ENCODE assay signal across 8 mouse cellular contexts in genomic region chr9:99846820-99847219, GRCm38 (mm10). TPM values are rescaled to one million over a fixed set of nuclear protein-coding genes. Genes with fewer than 3 reads are reported as not detected.
A peak's percentile ranks its signal among the peaks of the same experiment; 100 is the strongest.
DNase-seq lines count a peak whose midpoint lies in the region; TF ChIP-seq lines count a peak whose summit lies in the region.
"Had no signal": no experiment of that assay in that cellular context is flagged by ENCODE, and none has a peak within 500 bp of the region (broad histone marks: within the 10 kb centered on the region; RNA-seq: fewer than 3 reads in every experiment).

No protein-coding gene starts in this region.

- no peak overlapping the region for H3K4me3 ChIP-seq in CH12.LX (replicated peaks in 1 of 3; ENCODE audit: low read depth in 2 of 3, low read length in 2 of 3, poor library complexity in 1 of 3)
- no peak overlapping the region for H3K4me3 ChIP-seq in lung, adult 2 months (replicated peaks; ENCODE audit: extremely low read depth, low read depth, low read length)
- H3K4me3 ChIP-seq: limb, embryonic 15.5 days had no signal

- peak; percentile 65 for TF ChIP-seq RAD21 in CH12.LX (IDR thresholded peaks at IDR 0.05; ENCODE audit: low read depth, low read length)

- H3K36me3 ChIP-seq in CH12.LX (replicated peaks in 1 of 2; ENCODE audit: control insufficient read depth in 1 of 2, insufficient read depth in 1 of 2, low read length in 1 of 2): no peaks in the 10 kb centered on the region
- H3K36me3 ChIP-seq: limb, embryonic 15.5 days had no signal

- under 1% methylated on average over 4 of the region's 4 CpGs for WGBS in lung, adult 2 months

- no peak for TF ChIP-seq POLR2A in CH12.LX (IDR thresholded peaks at IDR 0.05; ENCODE audit: low read depth, low read length)
- no peak for TF ChIP-seq POLR2A in lung, adult 2 months (IDR thresholded peaks at IDR 0.05; ENCODE audit: borderline replicate concordance, extremely low read depth, low read depth, low read length)

- H3K4me2 ChIP-seq in CH12.LX (ENCODE audit: insufficient read depth, low read depth, poor library complexity, severe bottlenecking): no peak overlapping the region
- H3K4me2 ChIP-seq: limb, embryonic 15.5 days had no signal

- dilution Hi-C loops in CH12.LX (cut with MboI; ENCODE audit: extremely low pct_ligation_motif_present, extremely low pct_unique_long_range_greater_than_20kb, low sequenced_read_pairs): no loop called here

- H3K9ac ChIP-seq in CH12.LX (ENCODE audit: insufficient read depth, low read depth): no peak overlapping the region
- H3K9ac ChIP-seq: limb, embryonic 15.5 days had no signal

- in situ Hi-C loops in CH12.LX (cut with MboI; ENCODE audit: low pct_ligation_motif_present, low pct_unique_long_range_greater_than_20kb, low sequenced_read_pairs): loop anchor here (10.0 kb wide), 1 partner anchor 538 kb away; no protein-coding TSS in a partner anchor

- peaks cover 12% of the 10 kb centered on the region for H3K9me3 ChIP-seq in CH12.LX (replicated peaks; ENCODE audit: low read length)
- H3K9me3 ChIP-seq: limb, embryonic 15.5 days had no signal

- no peaks in the 10 kb centered on the region for H3K79me2 ChIP-seq in CH12.LX (replicated peaks; ENCODE audit: control insufficient read depth, extremely low read depth, insufficient read depth, poor library complexity, severe bottlenecking)

- H3K27ac ChIP-seq in CH12.LX (ENCODE audit: insufficient read depth, low read depth): no peak overlapping the region
- H3K27ac ChIP-seq: limb, embryonic 15.5 days had no signal

- H3K27me3 ChIP-seq in CH12.LX (replicated peaks): no peaks in the 10 kb centered on the region
- H3K27me3 ChIP-seq: limb, embryonic 15.5 days had no signal

- TF ChIP-seq CTCF in CH12.LX (conservative IDR thresholded peaks at IDR 0.05 in 1 of 2, IDR thresholded peaks at IDR 0.05 in 1 of 2; ENCODE audit: low read depth in 2 of 2, low read length in 2 of 2): peak in 1 of 2 experiments; percentile 64; a peak in 3 of 4 replicates
- peak; percentile 86 for TF ChIP-seq CTCF in lung, adult 2 months (IDR thresholded peaks at IDR 0.05; ENCODE audit: insufficient read depth, low read length)

- H3K4me1 ChIP-seq in CH12.LX (ENCODE audit: control insufficient read depth in 1 of 2, insufficient read depth in 2 of 2): no peaks in the 10 kb centered on the region
- H3K4me1 ChIP-seq in lung, adult 2 months (ENCODE audit: control insufficient read depth, insufficient read depth, low read length): no peaks in the 10 kb centered on the region
- H3K4me1 ChIP-seq: limb, embryonic 15.5 days had no signal

- DNase-seq in CH12.LX (ENCODE audit: extremely low read depth): peak; percentile 48
- DNase-seq in Muller cell, postnatal 12 days (ENCODE audit: inconsistent ontology term): peak; percentile 59
- peak; percentile 87 to 93 for DNase-seq in cerebellum, postnatal 10 days
- peak; percentile 53 for DNase-seq in gastrocnemius, adult 18-20 months (ENCODE audit: low spot score)
- peak; percentile 79 to 80 for DNase-seq in kidney, postnatal 4 days
- peak; percentile 46 for DNase-seq in lung, adult 2 months
- DNase-seq in right cerebral cortex, postnatal 36 days (ENCODE audit: low spot score in 2 of 2): peak; percentile 17 to 47

- TF ChIP-seq EP300 in CH12.LX (IDR thresholded peaks at IDR 0.05; ENCODE audit: low read length): no peak

TF ChIP-seq in CH12.LX, 34 proteins besides CTCF, POLR2A, EP300 and RAD21:
- TF ChIP-seq SMC3 (IDR thresholded peaks at IDR 0.05; ENCODE audit: low read depth, low read length) (peak; percentile 54), MAFK (IDR thresholded peaks at IDR 0.05; ENCODE audit: insufficient replicate concordance, low read length) (no peak)

RNA-seq across cellular contexts. Expression of gene Sox14, which starts 29.1 kb away (rescaled TPM):
- not detected in 2 replicates for total RNA-seq in CH12.LX (2012; rRNA removed)
- not detected in 2 replicates for total RNA-seq in CH12.LX (2014; rRNA removed)
- polyA plus RNA-seq in CH12.LX (2012; ENCODE audit: insufficient read length, low read depth): not detected in 2 replicates
- not detected for total RNA-seq in gastrocnemius, adult 18-20 months (2021)
- polyA plus RNA-seq in lung, adult 2 months (2012; rRNA removed): not detected in 2 replicates
- polyA plus RNA-seq: limb, embryonic 15.5 days had no signal

Comparison
In these comparisons a context has a peak if more than half of its experiments do, and no peak if none do; other contexts are left out.
1. DNase-seq: peak in every context shown above with its lines; median percentile 90 in cerebellum, postnatal 10 days; 80 in kidney, postnatal 4 days; 59 in Muller cell, postnatal 12 days; 53 in gastrocnemius, adult 18-20 months; 48 in CH12.LX; 46 in lung, adult 2 months; 32 in right cerebral cortex, postnatal 36 days.